Mouse (Mus musculus) ES-Bruce4 (cell line): ENCODE data around the gene Ppt1. TPM values are rescaled to one million over a fixed set of nuclear protein-coding genes. Genes with fewer than 3 reads are reported as not detected.

ENCODE experiments used
- H3K27ac ChIP-seq: 2 replicates; pipeline ENCODE4 v1.5.1; 2012; ENCODE audit warnings: low read length, inconsistent platforms; ENCODE audit not compliant: insufficient read depth
- H3K27me3 ChIP-seq: 2 replicates; pipeline ENCODE4 v1.6.1; 2012; ENCODE audit warnings: mild to moderate bottlenecking, low read length, inconsistent platforms; ENCODE audit not compliant: control insufficient read depth, poor library complexity, insufficient read depth, severe bottlenecking
- H3K36me3 ChIP-seq: 2 replicates; pipeline ENCODE4 v1.6.1; 2012; ENCODE audit warnings: inconsistent platforms, mild to moderate bottlenecking, low read length, moderate library complexity; ENCODE audit not compliant: control insufficient read depth, poor library complexity, insufficient read depth, severe bottlenecking
- H3K4me1 ChIP-seq: one replicate; pipeline ENCODE4 v1.8.1; 2011; ENCODE audit warnings: low read length; ENCODE audit not compliant: control insufficient read depth, insufficient read depth
- H3K4me3 ChIP-seq: 2 replicates; pipeline ENCODE4 v1.5.1; 2011; ENCODE audit warnings: low read depth, mild to moderate bottlenecking, low read length
- H3K9ac ChIP-seq: 2 replicates; pipeline ENCODE4 v1.6.1; 2012; ENCODE audit warnings: low read depth, mild to moderate bottlenecking, inconsistent platforms; ENCODE audit not compliant: poor library complexity, severe bottlenecking
- H3K9me3 ChIP-seq: replicated peaks from 2 replicates; pipeline ENCODE4 v1.6.1; 2012; ENCODE audit warnings: mild to moderate bottlenecking, low read length, inconsistent platforms; ENCODE audit not compliant: control insufficient read depth, poor library complexity, insufficient read depth, severe bottlenecking
- CTCF ChIP-seq: IDR thresholded peaks from one replicate; pipeline ENCODE4 v1.8.1; 2011; ENCODE audit warnings: low read depth, low read length
- EP300 ChIP-seq: IDR thresholded peaks from 2 replicates; pipeline ENCODE4 v1.6.1; 2011; ENCODE audit warnings: low read depth, low read length; ENCODE audit not compliant: insufficient read depth
- POLR2A ChIP-seq: IDR thresholded peaks from one replicate; pipeline ENCODE4 v1.8.1; 2011; ENCODE audit warnings: low read length; ENCODE audit not compliant: insufficient read depth
- polyA plus RNA-seq: library from polyadenylated mRNA; stranded (reverse); fragments of >200 nt; gene quantifications from 2 replicates; pipeline ENCODE4 v1.2.4, GENCODE M21; 2011; ENCODE audit warnings: low read depth; ENCODE audit not compliant: missing spikeins, insufficient read depth, insufficient read length

Ppt1 gene
- polyA plus RNA-seq, 1 experiment: 19.9 TPM

- Histone ChIP-seq H3K9ac (no peak overlapping the region), H3K4me3 (no peak overlapping the region), H3K27me3 (no peaks in the 10 kb centered on the region), H3K27ac (no peak overlapping the region), H3K36me3 (no peaks in the 10 kb centered on the region), H3K4me1 (no peaks in the 10 kb centered on the region), H3K9me3 (no peaks in the 10 kb centered on the region)
- no peak for TF ChIP-seq EP300
- TF ChIP-seq POLR2A: no peak
- TF ChIP-seq CTCF: no peak
Observed at GRCm38 (mm10) chr4:122884051-122884450, 48.0 kb downstream of the Ppt1 start.

DNA sequence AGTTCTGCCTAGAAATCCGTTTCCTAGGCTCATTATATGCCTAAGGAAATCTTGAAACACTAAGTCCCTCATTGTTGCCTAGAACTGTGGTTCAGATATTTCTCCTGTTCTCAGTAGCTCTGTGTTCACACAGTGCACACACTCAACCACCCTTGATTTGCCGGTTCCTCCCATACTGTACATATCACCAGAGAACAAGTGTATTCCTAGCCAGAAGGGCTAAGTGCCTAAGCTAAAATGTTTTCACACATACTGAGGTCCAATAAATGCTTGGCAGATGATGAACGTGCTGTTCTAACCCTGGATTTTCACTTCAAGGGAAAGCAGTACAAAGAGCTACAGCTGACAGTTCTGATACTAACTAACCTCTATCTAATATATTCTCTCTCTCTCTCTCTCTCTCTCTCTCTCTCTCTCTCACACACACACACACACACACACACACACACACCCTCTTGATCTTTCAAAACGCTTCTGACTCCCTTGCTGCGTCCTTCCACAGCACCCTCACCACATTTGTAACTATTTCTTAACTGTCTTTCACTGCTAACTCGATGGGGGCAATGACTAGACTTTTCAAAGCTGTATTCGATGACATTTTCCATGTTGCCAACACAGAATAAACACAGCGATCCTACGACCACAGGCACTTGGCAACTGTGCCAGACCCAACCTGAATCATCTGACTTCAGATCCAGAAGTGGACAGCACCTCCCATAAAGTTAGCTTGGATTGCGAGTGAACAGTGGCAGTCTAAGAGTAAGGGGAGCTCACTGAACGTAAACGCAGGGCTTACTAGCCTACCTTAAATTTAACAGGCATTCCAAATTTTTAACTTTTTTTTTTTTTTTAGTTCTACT lies 48.7 kb downstream of the Ppt1 start:
- H3K4me3 ChIP-seq: peak overlapping the region; percentile 89
- no peaks in the 10 kb centered on the region for H3K36me3 ChIP-seq
- no peaks in the 10 kb centered on the region for H3K4me1 ChIP-seq
- no peaks in the 10 kb centered on the region for H3K9me3 ChIP-seq
- H3K27ac ChIP-seq: no peak overlapping the region
- TF ChIP-seq CTCF (no peak), EP300 (no peak), POLR2A (no peak)
- H3K9ac ChIP-seq: peak overlapping the region; percentile 93
- no peaks in the 10 kb centered on the region for H3K27me3 ChIP-seq

DNA sequence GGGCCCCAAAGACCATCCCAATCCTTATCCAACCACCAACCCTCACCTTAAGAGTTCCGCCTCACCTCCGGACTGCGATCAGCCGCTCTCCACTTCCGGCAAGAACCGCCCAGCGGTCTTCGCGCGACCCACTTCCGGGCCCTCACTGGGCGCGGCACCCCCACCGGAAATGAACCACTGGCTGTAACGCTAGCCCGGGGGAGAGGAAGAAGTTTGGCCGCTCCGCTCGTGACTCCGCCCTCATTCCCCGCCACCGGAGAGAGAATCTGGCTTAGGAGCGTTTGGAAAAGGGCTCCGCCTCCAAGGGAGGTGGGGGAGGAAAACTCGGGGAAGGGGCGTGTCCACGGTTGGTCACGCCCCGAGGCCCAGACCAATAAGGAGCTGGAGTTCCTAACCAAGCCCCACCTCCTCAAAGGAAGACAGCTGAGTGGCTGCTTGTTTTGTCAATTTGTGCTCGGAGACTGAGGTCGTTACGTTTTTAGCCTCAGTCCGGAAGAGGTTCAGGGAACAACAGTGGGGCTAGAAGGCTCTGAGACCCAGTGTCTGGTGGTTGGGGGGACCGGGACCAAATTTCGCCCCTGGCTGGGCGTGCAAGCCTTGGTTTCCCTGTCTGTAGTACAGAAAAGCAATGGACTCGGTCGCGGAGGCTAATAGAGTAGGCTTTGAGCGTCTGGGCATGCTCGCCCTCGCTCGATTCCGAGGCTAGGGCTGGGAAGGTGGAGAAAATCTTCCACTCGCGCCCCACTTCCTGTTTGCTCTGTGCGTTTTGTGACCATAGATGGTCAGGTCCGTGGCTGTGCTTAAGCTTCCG lies 49.9 kb downstream of the Ppt1 start, which contains the start of gene Cap1:
Gene Cap1 (minus strand): TSS at position 289 of the 811 bp plus-strand sequence.
- TF ChIP-seq EP300 (no peak), POLR2A (peak; percentile 91)
- Histone ChIP-seq H3K4me1 (no peaks in the 10 kb centered on the region), H3K36me3 (no peaks in the 10 kb centered on the region), H3K27ac (peak within 1 kb of the TSS; percentile 99), H3K9me3 (no peaks in the 10 kb centered on the region), H3K4me3 (peak within 1 kb of the TSS; percentile 94), H3K9ac (peak within 1 kb of the TSS; percentile 93), H3K27me3 (no peaks in the 10 kb centered on the region)

- Histone ChIP-seq H3K27ac (peak overlapping the region; percentile 99), H3K9me3 (no peaks in the 10 kb centered on the region), H3K27me3 (no peaks in the 10 kb centered on the region), H3K9ac (peak overlapping the region; percentile 68), H3K36me3 (no peaks in the 10 kb centered on the region), H3K4me3 (peak overlapping the region; percentile 94), H3K4me1 (no peaks in the 10 kb centered on the region)
- TF ChIP-seq CTCF: no peak
- no peak for TF ChIP-seq EP300
Observed at GRCm38 (mm10) chr4:122886579-122887254, 50.7 kb downstream of the Ppt1 start.

DNA sequence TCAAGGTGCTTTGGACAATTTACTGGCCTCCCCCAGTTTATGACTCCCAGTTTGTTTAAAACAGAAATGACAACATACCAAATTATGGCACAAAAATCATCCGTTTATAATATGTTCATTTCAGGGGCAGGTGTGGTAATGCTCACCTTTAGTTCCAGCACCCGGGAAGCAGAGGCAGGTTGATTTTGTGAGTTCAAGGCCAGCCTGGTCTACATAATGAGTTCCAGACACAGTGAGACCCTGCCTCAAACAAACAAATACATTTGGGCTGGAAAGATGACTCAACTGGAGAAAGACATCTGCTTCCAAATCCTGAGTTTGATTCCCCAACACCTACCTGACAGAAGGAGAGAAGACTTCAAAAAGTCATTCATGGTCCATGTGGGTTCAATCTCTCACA lies 51.3 kb downstream of the Ppt1 start:
- Histone ChIP-seq H3K9me3 (no peaks in the 10 kb centered on the region), H3K27ac (no peak overlapping the region), H3K27me3 (no peaks in the 10 kb centered on the region), H3K4me3 (no peak overlapping the region), H3K9ac (peak overlapping the region; percentile 68), H3K36me3 (no peaks in the 10 kb centered on the region), H3K4me1 (no peaks in the 10 kb centered on the region)
- TF ChIP-seq CTCF (no peak), EP300 (no peak), POLR2A (no peak)
